Mouse (Mus musculus) c-Kit-positive CD71-positive TER-119-negative erythroid progenitor cells, embryonic 14.5 days (primary cell): ENCODE data around the gene Ssh2.

ENCODE experiments used
- DNase-seq: peaks from one replicate; pipeline ENCODE4 v3.0.0-alpha.2; 2013; ENCODE audit warnings: low read depth

The Ssh2 gene

DNA sequence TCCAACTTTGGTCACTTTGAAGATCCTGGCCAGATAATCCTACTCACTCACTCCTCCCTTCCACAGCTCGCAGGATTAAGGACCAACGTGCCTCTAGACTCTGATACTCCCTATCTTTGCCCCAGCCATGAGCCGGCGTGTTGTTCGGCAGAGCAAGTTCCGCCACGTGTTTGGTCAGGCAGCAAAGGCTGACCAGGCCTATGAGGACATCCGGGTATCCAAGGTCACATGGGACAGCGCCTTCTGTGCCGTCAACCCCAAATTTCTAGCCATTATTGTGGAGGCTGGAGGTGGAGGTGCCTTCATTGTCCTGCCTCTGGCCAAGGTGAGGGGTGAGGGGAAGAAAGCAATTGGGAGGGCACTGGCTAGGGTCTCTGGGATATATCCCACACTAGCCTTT lies 247.7 kb downstream of the Ssh2 start:
- DNase-seq: no peak

GRCm38 (mm10) chr11:77464684-77465083 lies 248.6 kb downstream of the Ssh2 start:
- DNase-seq: no peak

- no peak for DNase-seq
These were observed 249.0 kb downstream of the Ssh2 start for GRCm38 (mm10) chr11:77465111-77465510.

GRCm38 (mm10) chr11:77466544-77466943 lies 250.5 kb downstream of the Ssh2 start:
- DNase-seq: no peak

DNA sequence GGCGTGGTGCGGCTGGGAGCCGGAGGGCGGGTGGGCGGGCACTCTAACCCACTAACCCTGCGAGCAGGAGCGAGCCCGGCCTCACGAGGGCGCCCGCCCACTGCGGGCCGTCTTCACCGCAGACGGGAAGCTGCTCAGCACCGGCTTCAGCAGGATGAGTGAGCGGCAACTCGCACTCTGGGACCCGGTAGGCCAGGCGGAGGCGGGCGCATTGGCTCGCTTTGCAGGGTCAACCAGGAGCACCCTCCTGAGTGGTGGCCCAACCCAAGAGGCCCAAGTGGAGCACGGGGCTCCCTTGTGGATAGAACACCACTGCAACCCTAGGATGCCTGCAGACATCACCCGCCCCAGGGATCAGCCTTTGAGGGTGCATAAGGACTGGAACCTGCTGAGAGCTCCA lies 251.1 kb downstream of the Ssh2 start:
- DNase-seq: peak; percentile 36

DNA sequence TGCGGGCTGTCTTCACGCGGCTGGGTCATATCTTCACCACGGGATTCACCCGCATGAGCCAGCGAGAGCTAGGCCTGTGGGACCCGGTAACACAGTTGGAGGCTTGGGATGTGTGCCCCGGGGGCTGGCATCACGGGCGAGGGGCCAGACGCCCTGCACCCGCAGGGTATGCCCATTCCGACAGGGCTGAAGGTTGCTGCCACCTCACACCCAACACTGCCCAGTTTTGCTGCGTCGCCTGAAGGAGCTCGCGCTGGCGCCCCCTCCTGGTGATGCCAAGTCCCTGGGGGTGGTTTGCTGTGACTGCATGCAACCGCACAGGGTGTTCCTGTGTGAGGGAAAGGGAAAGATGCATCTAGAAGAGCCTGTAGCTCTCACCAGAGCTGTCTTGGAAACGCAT lies 251.7 kb downstream of the Ssh2 start:
- peak; percentile 63 for DNase-seq

DNA sequence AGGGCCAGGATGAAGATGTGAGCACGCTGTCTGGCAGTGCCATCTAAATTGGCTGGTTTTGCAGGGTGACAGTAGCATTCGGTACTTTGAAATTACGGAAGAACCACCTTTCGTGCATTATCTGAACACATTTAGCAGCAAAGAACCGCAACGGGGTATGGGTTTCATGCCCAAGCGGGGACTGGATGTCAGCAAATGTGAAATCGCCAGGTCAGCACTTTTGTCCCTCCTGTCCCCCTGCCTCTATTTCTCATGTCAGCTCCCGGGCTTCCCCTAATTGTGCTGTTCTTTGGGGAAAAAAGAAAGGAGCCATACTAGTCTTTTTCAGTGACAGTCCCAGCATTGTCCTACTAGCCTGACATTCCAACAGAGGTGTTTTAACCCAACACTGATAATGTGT lies 252.3 kb downstream of the Ssh2 start:
- no peak for DNase-seq

DNA sequence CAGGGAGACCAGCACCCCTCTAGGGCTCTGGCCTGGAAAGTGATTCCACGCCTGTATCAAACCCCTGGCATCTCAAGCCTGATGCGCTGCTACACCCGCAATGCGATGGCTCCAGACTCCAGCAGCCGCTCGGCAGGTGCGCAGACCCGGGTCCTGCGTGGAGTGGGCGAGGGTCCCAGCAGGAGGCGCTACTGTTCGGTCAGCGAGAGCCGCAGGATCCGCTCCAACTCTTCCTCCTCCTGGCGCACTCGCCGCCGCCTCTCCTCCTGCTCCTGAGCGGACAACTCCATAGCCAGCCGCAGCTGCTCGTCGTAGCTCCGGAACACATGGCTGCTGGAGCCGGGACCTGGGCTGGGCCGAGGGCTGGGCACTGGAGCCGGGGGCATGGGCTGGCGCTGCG lies 255.3 kb downstream of the Ssh2 start:
- no peak for DNase-seq

GRCm38 (mm10) chr11:77472775-77473174 lies 256.7 kb downstream of the Ssh2 start:
- no peak for DNase-seq

DNA sequence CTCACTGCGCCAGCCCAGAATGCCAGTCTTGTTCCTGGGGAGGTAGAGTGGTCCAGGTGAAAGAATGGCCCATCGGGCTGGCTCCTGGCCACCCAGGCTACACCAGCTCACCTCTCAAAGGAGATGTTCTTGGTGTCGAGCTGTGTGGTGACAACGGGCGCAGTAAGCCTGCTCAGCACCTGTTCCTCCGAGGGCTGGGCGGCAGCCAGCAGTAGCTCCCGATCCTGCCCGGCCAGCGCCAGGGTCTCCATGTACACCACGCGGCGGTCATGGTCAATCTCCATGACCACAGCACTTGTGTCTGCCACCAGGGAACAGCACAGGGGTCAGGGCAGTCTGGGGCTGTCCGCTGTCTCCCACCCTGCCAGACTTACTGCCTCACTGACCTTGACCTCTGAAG lies 260.1 kb downstream of the Ssh2 start:
- DNase-seq: no peak

GRCm38 (mm10) chr11:77476895-77477294 lies 260.8 kb downstream of the Ssh2 start:
- no peak for DNase-seq

- DNase-seq: no peak
These were observed 267.0 kb downstream of the Ssh2 start for GRCm38 (mm10) chr11:77483043-77483442.

DNA sequence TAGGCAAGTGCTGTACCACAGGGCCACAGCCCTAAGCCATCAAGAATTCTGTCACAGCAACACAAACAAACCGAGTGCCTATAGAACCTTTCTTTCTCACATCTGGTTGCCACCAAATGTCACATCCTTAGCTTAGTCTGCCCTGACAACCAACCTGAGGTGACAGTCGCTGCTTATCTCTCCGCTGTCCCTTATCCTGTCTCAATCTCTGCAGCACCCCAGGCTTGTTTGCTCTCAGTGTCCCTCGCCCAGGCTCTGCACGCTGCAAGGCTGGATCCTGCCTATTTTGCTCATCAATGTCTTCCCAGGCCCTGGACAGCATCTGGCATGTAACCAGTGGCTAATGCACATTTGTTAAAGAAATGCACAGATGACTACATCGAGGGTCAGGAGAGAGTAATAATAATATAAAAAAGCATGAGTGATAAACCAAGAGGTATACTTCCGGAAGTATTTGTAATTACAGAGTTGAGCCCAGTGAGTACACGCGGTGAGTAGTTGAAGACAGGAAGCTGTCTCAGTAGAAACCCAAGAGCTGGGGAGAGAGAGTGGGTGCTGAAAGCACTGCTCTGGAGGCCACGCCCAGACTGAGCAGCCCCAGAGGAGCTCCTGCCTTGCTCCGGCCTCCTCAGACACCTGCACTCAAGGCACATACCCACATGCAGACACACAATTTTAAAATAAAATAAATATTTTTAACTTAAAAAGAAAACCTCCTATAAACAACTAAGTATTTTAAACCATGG lies 267.6 kb downstream of the Ssh2 start:
- no peak for DNase-seq

DNA sequence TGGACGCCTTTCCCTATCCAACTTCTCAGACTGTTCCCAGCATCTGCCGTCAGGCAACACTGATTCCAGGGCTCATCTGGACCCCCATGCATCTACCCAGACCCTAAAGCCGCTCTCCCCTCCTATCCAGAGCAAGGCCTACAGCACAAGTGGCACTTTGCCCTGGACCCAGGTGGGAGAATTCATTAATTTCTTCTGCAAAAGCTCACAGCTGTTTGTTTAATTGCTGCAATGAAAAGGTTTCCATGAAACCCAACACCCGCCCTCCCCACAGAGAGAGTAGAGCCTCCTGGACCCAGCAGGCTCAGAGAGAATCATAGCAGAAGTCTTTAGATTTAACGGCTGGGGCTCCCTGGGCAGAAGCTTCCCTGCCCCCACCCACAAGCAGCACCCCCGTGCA lies 269.1 kb downstream of the Ssh2 start:
- no peak for DNase-seq

GRCm38 (mm10) chr11:77486798-77487197 lies 270.7 kb downstream of the Ssh2 start:
- DNase-seq: no peak

DNA sequence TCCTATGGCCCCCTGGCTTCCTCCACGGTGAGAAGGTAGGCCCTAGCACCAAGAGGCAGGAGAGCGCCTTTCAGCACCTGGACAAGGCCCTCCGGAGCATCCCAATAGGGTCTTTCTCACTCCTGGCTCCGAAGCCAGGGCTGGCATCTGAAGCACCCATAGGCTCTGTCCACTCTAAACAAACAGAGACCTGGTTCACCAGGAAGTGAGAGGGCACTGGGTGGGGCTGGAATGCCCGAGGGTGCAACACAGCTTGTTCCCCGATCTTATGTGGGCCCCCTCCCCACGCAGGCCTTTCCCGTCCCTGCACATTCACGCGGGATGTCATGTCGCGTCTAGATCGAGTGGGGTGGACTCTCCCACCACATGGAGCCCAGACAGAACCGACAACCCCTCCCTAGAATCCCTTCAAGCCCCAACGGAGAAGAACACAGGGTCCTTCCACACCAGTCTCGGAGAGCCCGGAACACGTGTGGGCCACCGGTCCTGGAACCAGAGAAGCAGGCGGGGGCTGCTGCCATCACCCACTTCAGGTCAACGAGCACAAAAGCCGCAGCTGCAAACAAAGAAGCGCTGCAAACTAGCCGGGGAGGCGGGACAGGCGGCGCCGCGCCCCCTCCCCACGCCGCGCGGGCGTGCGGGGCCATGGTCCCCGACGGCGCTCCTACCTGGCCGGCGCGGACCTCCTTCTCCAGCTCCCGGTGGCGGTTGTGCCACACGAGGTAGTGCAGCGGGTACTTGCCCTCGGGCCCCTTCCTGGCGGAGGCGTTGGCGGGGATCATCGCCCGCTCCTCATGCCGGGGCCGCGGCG lies 272.9 kb downstream of the Ssh2 start:
- no peak for DNase-seq

- DNase-seq: no peak
These were observed 273.6 kb downstream of the Ssh2 start, which contains the start of gene Ankrd13b for GRCm38 (mm10) chr11:77489591-77490235. Ankrd13b (minus strand) TSS chr11:77489678.

DNA sequence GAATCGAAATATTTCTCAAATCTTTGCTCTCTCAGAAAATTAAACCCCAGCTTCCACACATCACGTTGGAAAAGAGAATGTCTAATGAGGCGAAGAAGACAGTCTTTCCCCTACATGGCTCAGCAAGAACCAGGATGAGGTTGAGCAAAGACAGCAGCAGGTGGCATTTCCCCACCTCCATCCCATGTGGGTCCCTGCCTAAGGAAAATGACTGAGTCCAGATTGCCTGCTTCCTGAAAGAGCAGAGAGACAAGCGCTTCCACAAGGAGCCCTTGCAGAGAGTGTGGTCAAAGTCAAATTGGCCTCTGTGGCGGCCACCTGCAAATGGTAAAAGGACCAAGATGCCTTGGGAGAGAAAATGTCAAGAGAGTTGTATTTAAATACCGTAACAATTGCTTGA lies 274.4 kb downstream of the Ssh2 start:
- no peak for DNase-seq

DNA sequence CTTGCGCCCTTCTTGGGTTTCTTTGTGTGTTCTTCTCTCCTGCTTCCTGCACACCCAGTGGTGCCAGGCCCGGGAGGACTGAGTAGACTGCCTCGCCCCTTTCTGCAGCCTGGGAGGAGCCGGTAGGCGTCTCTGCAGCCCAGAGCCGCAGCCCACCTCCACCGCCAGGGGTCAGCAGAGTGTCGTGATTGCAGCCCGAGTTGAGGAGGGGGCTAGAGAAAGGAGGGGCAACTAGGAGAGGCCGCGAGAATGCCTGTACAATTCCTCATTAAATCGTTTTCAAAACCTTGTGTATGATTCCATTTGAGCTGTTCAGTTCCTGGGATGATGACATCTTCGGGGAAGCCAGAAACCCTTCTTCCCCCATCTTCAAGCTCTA lies 275.0 kb downstream of the Ssh2 start:
- DNase-seq: no peak

GRCm38 (mm10) chr11:77491502-77492291 lies 275.6 kb downstream of the Ssh2 start:
- DNase-seq: no peak

DNA sequence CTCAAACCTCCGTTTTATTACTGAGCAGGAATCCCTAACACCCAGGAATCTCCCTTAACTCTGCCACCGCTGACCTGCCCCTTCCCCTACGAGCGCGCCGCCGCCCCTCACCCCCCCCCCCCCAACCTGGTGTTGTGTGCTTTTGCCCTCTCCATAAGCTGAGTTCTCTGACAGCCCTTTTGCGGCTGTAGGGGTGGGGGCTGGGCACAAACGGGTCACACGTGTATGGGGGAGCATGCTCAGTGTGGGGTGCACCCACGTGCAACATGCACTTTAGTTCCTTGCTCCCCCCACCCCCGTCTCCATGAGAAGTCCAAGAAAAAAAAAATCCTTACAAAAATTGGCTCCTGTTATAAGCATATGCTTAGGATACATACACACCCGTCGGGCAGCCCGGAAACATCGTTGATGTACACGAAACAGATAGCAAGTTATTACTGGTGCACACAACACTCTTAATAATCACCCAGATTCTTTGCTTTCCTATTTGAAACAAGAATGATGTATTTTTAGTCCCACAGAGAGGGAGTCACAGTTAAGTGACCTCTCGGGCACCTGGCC lies 276.3 kb downstream of the Ssh2 start:
- DNase-seq: no peak

GRCm38 (mm10) chr11:77492911-77493332 lies 276.8 kb downstream of the Ssh2 start:
- DNase-seq: peak; percentile 81
